Mouse (Mus musculus) heart, adult 11 months (tissue): ENCODE measurements at regions not wholly inside any gene's neighbourhood (a gene's known extent, or its start where the extent isn't known, plus 50 kb on each side); places are given as distances from the start of the nearest gene placed in this dataset.
A peak's percentile ranks its signal among the peaks of the same experiment; 100 is the strongest.

Experiments used
- DNase-seq: peaks from one replicate; pipeline ENCODE4 v3.0.0; 2022

DNA sequence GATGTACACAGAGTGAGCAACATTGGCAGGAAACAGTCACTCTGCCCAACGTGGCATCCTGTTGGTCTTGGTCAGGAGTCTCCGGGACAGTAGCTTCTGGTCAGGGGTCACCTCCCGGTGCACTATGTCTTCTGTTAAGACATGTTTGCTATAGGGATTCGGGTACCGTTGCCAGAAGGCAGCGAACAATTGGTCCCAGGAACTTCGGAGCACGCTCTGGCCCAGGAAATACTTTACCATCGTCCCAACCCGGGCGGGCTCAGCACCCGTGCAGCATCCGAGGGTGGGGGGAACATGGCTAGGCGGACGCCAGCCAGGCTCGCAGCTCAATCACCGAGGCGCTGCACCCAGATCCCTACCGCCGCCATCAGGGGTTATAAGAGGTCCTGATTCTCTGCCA is 80.6 kb upstream of the Adam23 start:
- peak; percentile 71 for DNase-seq

DNA sequence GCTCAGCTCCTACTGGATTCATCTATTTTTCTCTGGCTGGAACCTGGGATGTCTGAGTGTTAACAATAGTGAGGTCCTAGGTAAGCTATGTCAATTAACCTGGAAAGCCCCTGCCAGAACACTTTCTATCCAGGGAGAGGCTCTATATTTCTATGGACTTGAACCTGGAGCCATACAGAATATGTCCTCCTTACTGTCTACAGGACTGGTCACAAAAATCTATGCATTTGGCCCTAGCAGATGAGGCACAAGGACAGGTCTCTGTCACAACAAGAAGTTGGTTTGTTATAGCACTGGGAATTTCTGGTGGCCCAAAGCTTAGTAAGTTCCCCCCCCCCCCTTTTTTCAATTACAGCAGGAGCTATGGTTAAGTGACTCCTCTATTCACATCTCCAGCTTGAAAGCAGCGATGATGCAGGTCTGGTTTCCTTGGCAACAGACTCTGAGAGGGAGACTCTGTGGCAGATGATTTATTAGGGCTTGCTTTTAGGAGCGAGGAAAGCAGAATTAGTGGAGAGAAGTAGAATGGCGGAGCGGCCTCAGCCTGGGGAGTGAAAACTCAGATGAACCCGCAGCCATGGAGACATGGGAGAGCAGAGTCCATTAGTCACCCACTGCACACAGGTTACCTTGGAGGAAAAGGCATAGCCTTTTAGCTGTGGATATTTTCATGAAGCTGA is 77.9 kb upstream of the Adam23 start:
- DNase-seq, result peak; percentile 56

DNA sequence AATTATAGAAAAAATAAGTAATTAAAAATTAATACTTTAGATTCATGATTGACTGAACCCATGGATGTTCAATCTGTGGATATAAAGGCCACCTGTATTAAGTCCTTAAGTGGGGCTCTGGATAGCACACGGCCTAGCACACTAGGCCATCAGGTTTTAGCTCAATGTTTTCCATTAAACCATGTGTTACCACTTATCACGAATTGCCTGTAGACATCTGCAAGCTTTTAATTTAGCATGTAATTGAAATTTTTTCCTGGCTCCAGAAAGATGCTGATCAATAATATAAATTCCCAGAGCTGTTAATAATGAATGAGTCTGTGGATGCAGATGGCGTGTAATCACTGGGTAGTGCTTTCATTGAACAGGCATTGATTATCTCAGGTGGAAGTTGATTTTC is 76.8 kb upstream of the Adam23 start:
- peak; percentile 7 for DNase-seq

DNA sequence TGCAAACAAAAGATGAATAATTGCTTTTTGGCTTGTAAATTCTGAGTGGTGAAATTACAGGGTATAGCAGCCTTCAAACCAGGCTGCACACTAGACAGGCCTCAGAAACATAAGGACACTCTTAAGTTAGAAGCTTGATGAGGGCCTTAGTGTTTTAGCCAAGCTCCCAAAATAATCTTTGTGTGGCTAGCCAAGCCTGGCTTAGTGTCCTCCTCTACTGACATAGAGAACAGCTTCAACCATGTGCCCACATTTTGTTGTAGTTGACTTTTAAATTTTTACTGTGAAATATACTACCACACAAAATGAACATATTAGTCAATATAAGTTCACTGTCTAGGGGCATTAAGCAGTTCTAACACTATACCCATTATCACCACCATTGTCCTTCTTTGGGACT is 76.1 kb upstream of the Adam23 start:
- peak; percentile 86 for DNase-seq

DNA sequence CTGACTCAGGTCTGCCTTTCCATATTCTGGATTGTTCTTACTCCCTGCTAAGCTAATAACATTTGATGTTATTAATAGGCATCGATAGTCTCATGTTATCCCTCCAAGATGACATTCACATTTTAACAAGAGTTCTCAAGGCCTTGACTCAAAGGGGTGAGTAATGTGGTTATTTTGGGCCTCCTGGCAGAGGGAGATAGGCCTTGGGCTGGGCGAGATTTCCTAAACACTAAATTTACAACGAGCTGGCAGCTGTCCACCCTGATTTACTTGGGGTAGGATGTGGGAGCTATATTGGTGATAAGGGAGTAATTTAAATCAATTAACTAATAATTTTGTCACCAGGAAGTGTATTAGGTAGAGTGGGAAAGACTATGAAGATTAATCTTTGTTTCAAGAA is 62.6 kb upstream of the Adam23 start:
- peak; percentile 92 for DNase-seq

DNA sequence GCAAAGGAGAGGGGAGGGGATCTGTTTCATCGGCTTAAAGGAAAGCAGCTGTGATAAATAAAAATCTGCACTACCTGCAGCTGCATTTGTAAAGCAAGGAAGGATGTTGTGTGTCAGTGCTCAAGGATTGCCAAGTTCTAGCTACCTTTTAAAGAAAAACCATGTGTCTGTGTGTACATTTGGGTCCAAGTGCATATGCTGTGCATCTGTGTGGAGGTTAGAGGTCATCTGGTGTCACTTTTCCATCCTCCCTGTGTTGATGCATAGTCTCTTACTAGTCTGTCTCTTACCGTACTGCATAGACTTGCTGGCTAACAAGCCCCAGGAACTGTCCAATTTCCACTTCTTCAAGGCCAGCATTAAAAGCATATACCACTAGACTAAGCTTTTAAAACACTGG is 60.6 kb upstream of the Adam23 start:
- DNase-seq, result no peak

DNA sequence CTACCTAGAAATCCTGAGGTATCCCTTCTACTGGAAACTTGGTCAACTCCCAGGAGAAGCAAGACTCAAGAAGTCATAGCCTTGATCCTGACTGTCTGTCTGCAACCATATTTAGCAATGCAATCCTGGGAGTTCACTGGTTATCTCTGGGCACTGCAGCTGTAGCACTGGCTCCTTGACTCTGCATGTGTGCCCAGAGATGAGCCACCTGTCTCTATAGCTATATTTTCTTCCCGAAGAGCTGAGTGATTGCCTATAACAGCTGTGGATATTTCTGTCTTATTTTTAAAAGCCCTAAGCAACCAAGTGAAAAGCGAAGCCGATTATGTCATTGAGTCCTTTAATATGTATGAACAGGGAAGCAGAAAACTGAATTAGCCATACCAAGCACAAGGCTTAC is 50.3 kb upstream of the Adam23 start:
- DNase-seq, result no peak
